Mouse (Mus musculus): Measurements from ENCODE around the gene Gm3106. TPM values are rescaled to one million over a fixed set of nuclear protein-coding genes. Genes with fewer than 3 reads are reported as not detected.

Gm3106 gene
- 0.12 TPM for polyA plus RNA-seq (2017; shearing (Covaris generic))

DNA sequence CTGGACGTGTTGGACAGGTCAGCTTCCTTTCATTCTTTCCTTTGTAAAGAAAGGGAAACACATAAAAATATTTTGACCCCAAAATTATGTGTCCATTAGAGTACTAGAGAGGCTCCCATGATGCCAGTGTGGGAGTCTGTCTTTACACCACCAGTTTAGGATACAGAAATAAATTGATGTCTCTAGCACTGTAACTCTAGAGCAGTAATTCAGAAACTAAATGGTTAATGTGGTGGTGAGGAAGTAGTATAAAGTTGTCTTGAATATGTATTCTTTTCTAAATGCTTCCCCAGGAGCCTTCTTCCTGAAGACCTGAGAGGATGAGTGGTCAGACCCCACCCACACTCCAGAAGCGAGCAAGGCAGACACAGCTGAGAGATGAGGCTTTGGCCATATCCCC is at the start of gene Gm3106:
Gm3106 (plus strand) TSS at position 301 of the 400 bp plus-strand sequence.

Other genes with a start within 250 kb of the Gm3106 start
- not detected for gene BC061212, start 147.5 kb upstream of the Gm3106 start, polyA plus RNA-seq (2017; shearing (Covaris generic))
- 0.22 TPM for gene Gm6351, start 141.6 kb upstream of the Gm3106 start, polyA plus RNA-seq (2017; shearing (Covaris generic))
- not detected for gene A430089I19Rik, start 88.8 kb downstream of the Gm3106 start, polyA plus RNA-seq (2017; shearing (Covaris generic))
- gene Gm6502, start 96.4 kb downstream of the Gm3106 start, polyA plus RNA-seq (2017; shearing (Covaris generic)) = 0.16 TPM
- gene AA792892, start 121.7 kb downstream of the Gm3106 start, polyA plus RNA-seq (2017; shearing (Covaris generic)) = not detected
- gene Gm7682, start 227.8 kb downstream of the Gm3106 start, polyA plus RNA-seq (2017; shearing (Covaris generic)) = not detected

All from CD4-positive, CD25-positive, alpha-beta regulatory T cell (primary cell).